Comparison of ENCODE assay signal across 8 mouse cellular contexts in genomic region chr8:111743101-111743791, GRCm38 (mm10). TPM values are rescaled to one million over a fixed set of nuclear protein-coding genes. Genes with fewer than 3 reads are reported as not detected.
DNase-seq lines count a peak whose midpoint lies in the region; ATAC-seq and TF ChIP-seq lines count a peak whose summit lies in the region.

No protein-coding gene starts in this region.

- H3K27ac ChIP-seq in gastrocnemius, adult 2 months: peak overlapping the region; percentile 94
- H3K27ac ChIP-seq in forebrain, postnatal 0 days (ENCODE audit: low read depth, low read length): peak overlapping the region; percentile 82
- peak overlapping the region; percentile 82 for H3K27ac ChIP-seq in limb, embryonic 12.5 days
- peak overlapping the region; percentile 86 for H3K27ac ChIP-seq in small intestine, adult 2 months (ENCODE audit: insufficient read depth, low read depth, low read length)

- TF ChIP-seq POLR2A in small intestine, adult 2 months (IDR thresholded peaks at IDR 0.05; ENCODE audit: low read depth, low read length): no peak

- peak overlapping the region; percentile 72 for H3K4me2 ChIP-seq in forebrain, postnatal 0 days (ENCODE audit: low read depth)
- peak overlapping the region; percentile 77 for H3K4me2 ChIP-seq in limb, embryonic 12.5 days

- intact Hi-C loops in gastrocnemius, adult 2 months (cut with DNase I): no loop called here
- intact Hi-C loops in gastrocnemius, postnatal 14 days (cut with DNase I; ENCODE audit: low total_unique reads): no loop called here

- no peak for DNase-seq in gastrocnemius, adult 2 months
- no peak for DNase-seq in gastrocnemius, postnatal 14 days
- peak; percentile 67 for DNase-seq in Muller cell, postnatal 12 days (ENCODE audit: inconsistent ontology term)
- peak; percentile 49 for DNase-seq in forebrain, postnatal 0 days
- DNase-seq in right cerebral cortex, postnatal 36 days (ENCODE audit: low spot score in 2 of 2): no peak
- DNase-seq in urinary bladder, postnatal 25 days (ENCODE audit: low spot score): no peak

- TF ChIP-seq CTCF in gastrocnemius, adult 2 months (IDR thresholded peaks at IDR 0.05): no peak
- no peak for TF ChIP-seq CTCF in forebrain, postnatal 0 days (IDR thresholded peaks at IDR 0.05; ENCODE audit: low read depth)
- TF ChIP-seq CTCF in small intestine, adult 2 months (IDR thresholded peaks at IDR 0.05; ENCODE audit: extremely low read depth, insufficient read length, insufficient replicate concordance, low read depth, low read length): no peak

- WGBS in forebrain, postnatal 0 days: 2% methylated on average over 38 of the region's 44 CpGs
- under 1% methylated on average over 42 of the region's 44 CpGs for WGBS in limb, embryonic 12.5 days
- 2% methylated on average over 38 of the region's 44 CpGs for WGBS in small intestine, adult 2 months

- H3K4me3 ChIP-seq in gastrocnemius, adult 2 months: peak overlapping the region; percentile 90
- H3K4me3 ChIP-seq in forebrain, postnatal 0 days (ENCODE audit: low read depth, low read length): peak overlapping the region; percentile 78
- peak overlapping the region; percentile 96 for H3K4me3 ChIP-seq in limb, embryonic 12.5 days (replicated peaks)
- H3K4me3 ChIP-seq in small intestine, adult 2 months (ENCODE audit: low read depth, low read length): peak overlapping the region; percentile 85

- peak overlapping the region; percentile 92 for H3K9ac ChIP-seq in forebrain, postnatal 0 days
- H3K9ac ChIP-seq in limb, embryonic 12.5 days (replicated peaks): peak overlapping the region; percentile 93

- no peaks in the 10 kb centered on the region for H3K27me3 ChIP-seq in forebrain, postnatal 0 days (ENCODE audit: insufficient read depth, low read length)
- H3K27me3 ChIP-seq in limb, embryonic 12.5 days: no peaks in the 10 kb centered on the region
- no peaks in the 10 kb centered on the region for H3K27me3 ChIP-seq in small intestine, adult 2 months (ENCODE audit: control insufficient read depth, insufficient read depth, low read length)

- ATAC-seq in forebrain, postnatal 0 days: no peak
- 0 out of 2 replicates have a peak, but pooled peaks have one; percentile 39 for ATAC-seq in limb, embryonic 12.5 days (ENCODE audit: insufficient number of reproducible peaks, insufficient read depth, low FRiP score, low TSS enrichment, low read depth)

- H3K4me1 ChIP-seq in forebrain, postnatal 0 days (ENCODE audit: insufficient read depth): peaks cover 34% of the 10 kb centered on the region
- peaks cover 65% of the 10 kb centered on the region for H3K4me1 ChIP-seq in limb, embryonic 12.5 days (replicated peaks)
- H3K4me1 ChIP-seq in small intestine, adult 2 months (ENCODE audit: control insufficient read depth, insufficient read depth, insufficient read length, low read length): peaks cover 59% of the 10 kb centered on the region

- H3K36me3 ChIP-seq in forebrain, postnatal 0 days (ENCODE audit: insufficient read depth): no peaks in the 10 kb centered on the region
- H3K36me3 ChIP-seq in limb, embryonic 12.5 days: 0 out of 2 replicates have a peak, but pooled peaks cover 3% of the 10 kb centered on the region
- H3K36me3 ChIP-seq in small intestine, adult 2 months (ENCODE audit: control insufficient read depth, insufficient read depth, low read length): no peaks in the 10 kb centered on the region

- no peaks in the 10 kb centered on the region for H3K9me3 ChIP-seq in forebrain, postnatal 0 days (ENCODE audit: low read length)
- no peaks in the 10 kb centered on the region for H3K9me3 ChIP-seq in limb, embryonic 12.5 days

RNA-seq across cellular contexts. Expression of gene Bcar1, which starts 0.4 kb away (rescaled TPM):
- 10 to 100 TPM; 10.8 to 12.6 TPM for total RNA-seq in gastrocnemius, adult 2 months (2021)
- 10 to 100 TPM; 15.5 to 17.4 TPM for total RNA-seq in gastrocnemius, postnatal 14 days (2021)
- total RNA-seq in forebrain, postnatal 0 days (2014; rRNA removed): 53.4 and 60.3 TPM in 2 replicates
- polyA plus RNA-seq in forebrain, postnatal 0 days (2015; fragmentation: Nextera tagmentation; extraction: Ambion mirVana): 43.4 and 47.0 TPM in 2 replicates
- polyA plus RNA-seq in limb, embryonic 12.5 days (2016; fragmentation: Nextera tagmentation; extraction: Ambion mirVana): 39.5 and 39.7 TPM in 2 replicates
- 84.1 and 251 TPM in 2 replicates for polyA plus RNA-seq in small intestine, adult 2 months (2012; rRNA removed)

RNA-seq across cellular contexts. Expression of gene Ctrb1, which starts 52.4 kb away (rescaled TPM):
- not detected for total RNA-seq in gastrocnemius, adult 2 months (2021)
- total RNA-seq in gastrocnemius, postnatal 14 days (2021): under 1 TPM in 1 of 2 experiments, not detected in 1; 0.44 TPM
- total RNA-seq in forebrain, postnatal 0 days (2014; rRNA removed): not detected in 2 replicates
- polyA plus RNA-seq in forebrain, postnatal 0 days (2015; fragmentation: Nextera tagmentation; extraction: Ambion mirVana): not detected in 2 replicates
- polyA plus RNA-seq in limb, embryonic 12.5 days (2016; fragmentation: Nextera tagmentation; extraction: Ambion mirVana): not detected in 2 replicates
- 138 and 67,254 TPM in 2 replicates for polyA plus RNA-seq in small intestine, adult 2 months (2012; rRNA removed)

Comparison
In these comparisons a context has a peak if more than half of its experiments do, and no peak if none do; other contexts are left out.
1. DNase-seq: peak in Muller cell, postnatal 12 days (single experiment) and forebrain, postnatal 0 days (single experiment); none in gastrocnemius, adult 2 months (single experiment), gastrocnemius, postnatal 14 days (single experiment), right cerebral cortex, postnatal 36 days (0 of 2) and urinary bladder, postnatal 25 days (single experiment).
2. Peak in every context shown above with its lines, with median percentiles within 50 percentile points of each other: H3K27ac ChIP-seq and H3K4me3 ChIP-seq.